Mouse (Mus musculus) E14TG2a.4 (cell line): ENCODE results near the gene Strn4.

Experiments used
- H3K27me3 ChIP-seq: 2 replicates; pipeline ENCODE4 v1.6.1; 2014; ENCODE audit warnings: low read length, control low read depth; ENCODE audit not compliant: insufficient read depth
- H3K36me3 ChIP-seq: 2 replicates; pipeline ENCODE4 v1.6.1; 2014; ENCODE audit warnings: low read length, control low read depth; ENCODE audit not compliant: insufficient read depth
- H3K4me1 ChIP-seq: replicated peaks from 2 replicates; pipeline ENCODE4 v1.6.1; 2014; ENCODE audit warnings: low read depth, low read length, control low read depth
- H3K4me3 ChIP-seq: replicated peaks from 2 replicates; pipeline ENCODE4 v1.5.1; 2014; ENCODE audit warnings: mild to moderate bottlenecking, low read length
- H3K9me3 ChIP-seq: 2 replicates; pipeline ENCODE4 v1.6.1; 2014; ENCODE audit warnings: low read length, control low read depth
- CTCF ChIP-seq: conservative IDR thresholded peaks from 2 replicates; pipeline ENCODE4 v1.5.1; 2014; ENCODE audit warnings: low read length
- NANOG ChIP-seq: IDR thresholded peaks from 2 replicates; pipeline ENCODE4 v1.6.1; 2014; ENCODE audit warnings: borderline replicate concordance, low read length, mixed read lengths
- POU5F1 ChIP-seq: IDR thresholded peaks from 2 replicates; pipeline ENCODE4 v1.6.1; 2014; ENCODE audit warnings: low read length, borderline replicate concordance

The Strn4 gene

GRCm38 (mm10) chr7:16830449-16830848, 14.8 kb downstream of the Strn4 start:
- no peaks in the 10 kb centered on the region for H3K9me3 ChIP-seq
- TF ChIP-seq NANOG (no peak), CTCF (no peak), POU5F1 (no peak)
- peaks cover 28% of the 10 kb centered on the region for H3K4me1 ChIP-seq
- H3K27me3 ChIP-seq: no peaks in the 10 kb centered on the region
- no peak overlapping the region for H3K4me3 ChIP-seq
- peaks cover 95% of the 10 kb centered on the region for H3K36me3 ChIP-seq

GRCm38 (mm10) chr7:16837916-16838803, 22.5 kb downstream of the Strn4 start:
- Histone ChIP-seq H3K4me3 (no peak overlapping the region), H3K27me3 (peaks cover 2% of the 10 kb centered on the region), H3K4me1 (peaks cover 44% of the 10 kb centered on the region), H3K36me3 (peaks cover 80% of the 10 kb centered on the region), H3K9me3 (no peaks in the 10 kb centered on the region)
- TF ChIP-seq NANOG: no peak
- no peak for TF ChIP-seq POU5F1
- no peak for TF ChIP-seq CTCF

DNA sequence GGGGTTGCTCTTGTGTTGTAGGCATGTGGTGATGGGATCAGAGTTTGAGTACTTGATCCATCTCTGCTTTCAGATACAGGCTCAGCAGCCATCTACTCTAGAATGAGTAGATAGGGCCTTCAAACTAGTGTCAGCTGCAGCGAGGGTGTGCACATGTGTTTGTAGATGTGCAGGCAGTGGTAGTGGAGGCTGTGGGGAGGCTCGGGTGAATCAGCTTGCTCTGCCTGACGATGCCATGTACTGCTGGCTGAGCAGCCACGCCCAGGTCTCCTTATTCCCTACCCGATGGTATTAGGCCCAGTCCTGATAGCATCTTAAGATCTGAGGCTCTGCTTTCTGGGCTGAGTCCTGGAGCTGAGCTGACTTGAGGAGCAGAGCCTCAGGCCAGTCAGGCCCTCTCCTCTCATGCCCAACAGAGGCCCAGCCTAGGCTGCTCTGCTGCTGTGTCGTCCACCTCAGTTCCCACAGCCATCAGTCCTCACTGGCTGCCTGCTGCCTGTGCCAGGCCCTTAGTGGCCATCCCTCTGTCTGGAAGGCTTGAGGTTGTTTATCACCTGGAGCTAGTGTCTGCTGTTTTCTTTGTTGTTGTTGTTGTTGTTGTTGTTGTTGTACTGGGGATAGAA, 23.2 kb downstream of the Strn4 start:
- Histone ChIP-seq H3K36me3 (peaks cover 73% of the 10 kb centered on the region), H3K9me3 (no peaks in the 10 kb centered on the region), H3K4me3 (no peak overlapping the region), H3K27me3 (peaks cover 10% of the 10 kb centered on the region), H3K4me1 (peaks cover 52% of the 10 kb centered on the region)
- TF ChIP-seq NANOG: no peak
- no peak for TF ChIP-seq POU5F1
- no peak for TF ChIP-seq CTCF

DNA sequence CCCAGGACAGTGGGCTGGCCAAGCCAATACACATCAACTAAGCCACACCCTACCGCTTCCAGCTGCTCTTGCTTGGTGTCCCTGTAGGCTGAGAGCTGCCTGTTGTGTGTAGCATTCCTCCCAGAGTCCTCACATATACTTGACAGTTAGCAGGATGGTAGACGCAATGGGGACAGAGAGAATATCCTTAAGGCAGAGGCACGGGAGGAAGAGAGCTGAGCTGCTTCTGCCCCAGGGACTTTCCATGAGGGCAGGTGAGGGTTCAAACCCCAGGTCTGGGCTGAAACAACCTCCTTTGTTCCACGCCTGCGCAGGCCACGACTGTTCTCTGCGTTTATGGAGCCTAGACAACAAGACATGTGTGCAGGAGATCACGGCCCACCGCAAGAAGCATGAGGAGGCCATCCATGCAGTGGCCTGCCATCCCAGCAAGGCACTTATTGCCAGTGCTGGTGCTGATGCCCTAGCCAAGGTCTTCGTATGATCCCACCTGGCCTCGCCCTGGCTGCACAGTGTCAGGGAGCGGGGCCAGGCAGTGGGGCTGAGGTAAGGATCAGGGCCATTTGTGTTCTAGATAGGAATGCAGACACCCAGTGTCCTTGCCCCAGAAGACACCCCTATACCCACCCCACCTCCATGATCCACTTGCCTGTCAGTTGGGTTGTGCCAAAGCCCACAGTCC, 23.9 kb downstream of the Strn4 start:
- TF ChIP-seq POU5F1 (no peak), NANOG (no peak), CTCF (no peak)
- H3K36me3 ChIP-seq: peaks cover 66% of the 10 kb centered on the region
- H3K4me3 ChIP-seq: no peak overlapping the region
- H3K4me1 ChIP-seq: peaks cover 58% of the 10 kb centered on the region
- peaks cover 16% of the 10 kb centered on the region for H3K27me3 ChIP-seq
- H3K9me3 ChIP-seq: no peaks in the 10 kb centered on the region

DNA sequence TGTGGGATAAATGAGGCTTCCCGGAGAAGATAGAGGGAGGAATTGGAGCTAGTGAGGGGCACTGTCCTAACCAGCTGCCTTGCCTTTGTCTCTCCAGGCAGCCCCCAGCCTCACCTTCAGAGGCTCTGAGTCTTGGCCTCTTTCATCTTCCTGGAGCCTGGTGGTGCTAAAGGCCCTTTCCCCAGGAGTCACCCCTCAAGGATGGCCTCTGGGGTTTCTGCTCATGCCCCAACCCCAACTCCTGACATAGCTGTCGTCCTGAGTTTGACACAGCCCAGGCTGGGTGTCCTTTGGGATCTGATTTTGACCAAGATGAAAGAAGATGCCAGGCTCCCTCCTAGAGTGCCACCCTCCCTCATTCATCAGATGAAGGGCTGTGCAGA, 24.4 kb downstream of the Strn4 start:
- peaks cover 63% of the 10 kb centered on the region for H3K4me1 ChIP-seq
- peaks cover 62% of the 10 kb centered on the region for H3K36me3 ChIP-seq
- H3K4me3 ChIP-seq: no peak overlapping the region
- TF ChIP-seq NANOG: no peak
- no peak for TF ChIP-seq POU5F1
- no peak for TF ChIP-seq CTCF
- H3K27me3 ChIP-seq: peaks cover 22% of the 10 kb centered on the region
- no peaks in the 10 kb centered on the region for H3K9me3 ChIP-seq

GRCm38 (mm10) chr7:16841078-16841477, 25.4 kb downstream of the Strn4 start:
- TF ChIP-seq NANOG: no peak
- TF ChIP-seq POU5F1: no peak
- no peak for TF ChIP-seq CTCF
- no peak overlapping the region for H3K4me3 ChIP-seq
- H3K27me3 ChIP-seq: peaks cover 28% of the 10 kb centered on the region
- no peaks in the 10 kb centered on the region for H3K9me3 ChIP-seq
- H3K36me3 ChIP-seq: peaks cover 59% of the 10 kb centered on the region
- H3K4me1 ChIP-seq: peaks cover 73% of the 10 kb centered on the region

- Histone ChIP-seq H3K36me3 (peaks cover 54% of the 10 kb centered on the region), H3K27me3 (peaks cover 28% of the 10 kb centered on the region), H3K4me3 (peak overlapping the region; percentile 84), H3K4me1 (peaks cover 74% of the 10 kb centered on the region), H3K9me3 (no peaks in the 10 kb centered on the region)
- TF ChIP-seq NANOG (no peak), POU5F1 (no peak), CTCF (no peak)
These were observed 26.2 kb downstream of the Strn4 start for GRCm38 (mm10) chr7:16841561-16842560.

DNA sequence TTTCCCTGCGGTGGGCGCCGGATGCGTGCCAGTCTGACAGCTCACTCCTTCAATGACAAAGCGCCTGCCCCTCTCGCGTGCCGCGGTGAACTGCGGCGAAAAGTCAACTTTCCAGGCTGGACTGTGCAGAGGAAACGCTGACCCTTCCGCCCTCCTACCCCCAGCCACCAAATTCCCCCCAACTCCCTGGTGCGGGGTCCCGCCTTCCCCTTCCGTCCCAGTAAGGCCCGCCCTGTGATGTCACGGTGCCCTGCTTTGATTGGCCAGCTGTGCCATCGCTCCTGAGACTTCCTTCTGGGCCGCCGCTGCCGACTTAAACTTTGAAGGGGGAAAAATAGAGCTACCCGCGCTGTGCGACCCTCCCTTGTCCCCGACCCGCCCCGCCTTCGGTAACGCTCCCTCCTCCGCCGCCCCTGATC, 27.0 kb downstream of the Strn4 start, which contains the start of gene Prkd2:
Gene Prkd2, plus strand, starts transcription at position 258 of the 419 bp plus-strand sequence.
- TF ChIP-seq NANOG (no peak), POU5F1 (no peak), CTCF (no peak)
- peaks cover 35% of the 10 kb centered on the region for H3K27me3 ChIP-seq
- H3K4me1 ChIP-seq: peaks cover 77% of the 10 kb centered on the region
- H3K4me3 ChIP-seq: peak within 1 kb of the TSS; percentile 84
- peaks cover 46% of the 10 kb centered on the region for H3K36me3 ChIP-seq
- H3K9me3 ChIP-seq: no peaks in the 10 kb centered on the region
